Mouse (Mus musculus): ENCODE measurements at regions not wholly inside any gene's neighbourhood (a gene's known extent, or its start where the extent isn't known, plus 50 kb on each side); places are given as distances from the start of the nearest gene placed in this dataset.

GRCm38 (mm10) chr2:84173450-84173849 lies 183.1 kb downstream of the Gm13691 start:
- TF ChIP-seq CTCF (IDR thresholded peaks at IDR 0.05; ENCODE audit: control insufficient read depth, insufficient read depth, insufficient replicate concordance, low read depth, low read length) (no peak), POLR2A (IDR thresholded peaks at IDR 0.05; ENCODE audit: control insufficient read depth, low read depth, low read length) (no peak)
